Mouse (Mus musculus) ovary, adult 18-20 months (tissue): Measurements from ENCODE around the gene 1110002E22Rik.

Experiments
- DNase-seq: peaks from one replicate; pipeline ENCODE4 v3.0.0; 2022; ENCODE audit warnings: low spot score, mixed read lengths

1110002E22Rik gene

DNA sequence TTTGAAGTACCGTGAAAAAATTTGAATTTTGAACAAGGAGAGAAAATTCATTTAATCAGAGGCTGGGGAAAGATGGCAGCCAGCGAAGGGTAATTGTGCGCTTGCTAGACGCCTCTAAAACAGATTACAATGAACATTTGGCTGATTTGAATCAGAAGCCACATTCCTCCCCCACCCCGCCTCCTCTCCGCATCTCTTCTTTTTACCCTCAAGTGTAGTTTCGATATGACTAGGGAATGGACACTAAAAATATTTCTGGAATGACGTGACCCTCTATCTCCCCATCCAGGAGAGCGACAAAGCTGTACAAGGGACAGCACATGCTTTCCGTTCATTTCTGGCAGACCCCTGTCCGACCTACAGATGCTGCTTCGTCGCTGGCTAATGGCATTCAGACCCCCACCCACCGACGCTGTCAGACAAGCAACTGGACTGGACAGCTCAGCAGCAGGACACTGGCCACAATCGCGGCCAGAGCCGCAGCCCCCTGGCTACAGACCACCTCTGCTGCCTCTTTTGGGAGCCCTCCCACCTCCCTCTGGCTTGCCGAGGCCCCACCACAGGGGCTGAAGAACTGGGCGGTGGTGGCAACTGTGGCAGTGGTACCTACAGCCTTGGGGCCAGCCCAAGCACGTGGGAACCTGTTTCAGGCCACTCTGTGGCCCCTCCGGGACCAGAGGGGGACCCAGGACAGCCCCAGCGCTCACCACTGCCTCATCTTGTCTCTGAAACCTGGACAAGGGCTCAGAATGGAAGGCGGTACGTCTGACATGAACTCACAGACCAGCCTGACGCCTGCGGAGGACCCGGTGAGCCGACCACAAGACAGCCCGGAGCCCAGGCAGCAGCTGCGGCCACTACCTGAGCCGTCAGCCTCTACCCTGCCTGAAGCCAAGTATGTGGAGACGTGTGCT is at the start of gene 1110002E22Rik:
Gene 1110002E22Rik, plus strand, starts transcription at position 321 of the 914 bp plus-strand sequence.
- DNase-seq = no peak

DNA sequence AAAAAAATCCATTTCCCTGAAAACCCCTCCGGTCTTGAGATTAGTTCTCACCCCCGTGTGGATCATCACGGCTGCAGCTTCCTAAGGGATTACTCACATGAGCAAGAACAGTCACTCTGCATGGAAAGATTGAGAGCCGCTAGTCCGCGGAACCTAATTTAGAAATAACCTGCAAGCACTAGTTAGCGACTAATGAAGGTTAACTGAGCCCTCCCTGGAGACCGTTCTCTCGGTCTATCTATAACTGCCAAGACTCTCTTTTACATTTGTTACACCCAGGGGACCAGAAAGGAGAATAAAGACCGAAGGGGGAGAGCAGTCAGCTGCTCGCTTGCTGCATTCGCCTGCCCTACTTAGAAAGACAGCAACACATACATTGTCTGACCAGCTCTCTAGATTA is 48.0 kb upstream of the 1110002E22Rik start:
- no peak for DNase-seq

DNA sequence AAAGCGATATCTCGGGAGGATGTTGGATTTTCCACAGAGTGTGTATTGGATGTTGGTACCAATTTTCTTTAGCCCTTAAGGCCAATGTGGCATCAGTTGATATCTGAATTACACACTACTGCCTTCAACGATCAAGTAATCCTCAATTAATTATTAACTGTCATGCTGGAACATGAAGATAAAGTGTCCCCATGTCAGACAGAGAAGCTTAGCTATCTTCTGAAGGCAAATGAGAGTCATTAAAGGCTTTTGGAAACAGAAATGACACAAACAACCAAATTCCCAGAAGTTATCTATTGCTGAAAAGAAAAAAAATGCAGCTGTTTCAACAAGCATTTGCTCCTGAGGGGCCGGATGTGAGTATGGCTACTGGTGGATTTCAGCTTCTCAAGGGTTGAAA is 42.8 kb upstream of the 1110002E22Rik start:
- no peak for DNase-seq

DNA sequence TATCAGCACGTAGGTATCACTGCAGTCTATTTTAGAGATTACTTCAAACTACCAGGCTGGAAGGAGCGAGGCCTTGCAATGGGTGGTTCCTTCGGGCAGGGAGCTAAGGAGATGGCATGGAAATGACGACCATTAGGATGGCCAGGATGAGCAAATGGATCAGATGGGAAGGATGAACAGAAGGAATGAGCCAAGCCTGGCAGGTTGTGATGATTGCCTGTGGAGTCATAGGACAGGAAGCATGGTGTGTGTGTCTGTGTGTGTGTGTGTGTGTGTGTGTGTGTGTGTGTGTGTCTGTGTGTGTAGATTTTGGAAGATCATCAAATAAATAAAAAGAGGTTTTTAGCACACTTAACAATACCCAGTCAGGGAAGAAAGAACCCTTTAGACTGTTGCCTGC is 42.2 kb upstream of the 1110002E22Rik start:
- DNase-seq = no peak

DNA sequence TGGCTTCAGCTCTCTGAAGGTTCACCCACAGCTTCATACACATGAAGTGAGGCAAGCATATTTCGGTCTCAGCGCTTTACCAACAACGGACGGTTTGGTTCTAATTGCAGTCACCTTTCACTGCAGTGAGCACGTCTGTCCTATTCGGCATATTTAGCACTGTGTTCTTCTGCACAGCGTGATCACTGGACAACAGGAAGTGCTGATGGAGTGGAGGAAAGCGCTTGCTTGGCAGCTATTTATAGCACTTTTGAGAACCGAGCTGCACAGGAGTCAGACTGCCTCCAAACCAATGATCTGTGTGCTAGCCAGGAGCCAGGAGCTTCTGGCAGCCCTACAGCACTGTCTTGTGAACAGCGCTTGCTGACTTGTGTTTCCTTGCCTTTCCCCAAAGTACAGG is 38.6 kb upstream of the 1110002E22Rik start:
- DNase-seq = no peak

DNA sequence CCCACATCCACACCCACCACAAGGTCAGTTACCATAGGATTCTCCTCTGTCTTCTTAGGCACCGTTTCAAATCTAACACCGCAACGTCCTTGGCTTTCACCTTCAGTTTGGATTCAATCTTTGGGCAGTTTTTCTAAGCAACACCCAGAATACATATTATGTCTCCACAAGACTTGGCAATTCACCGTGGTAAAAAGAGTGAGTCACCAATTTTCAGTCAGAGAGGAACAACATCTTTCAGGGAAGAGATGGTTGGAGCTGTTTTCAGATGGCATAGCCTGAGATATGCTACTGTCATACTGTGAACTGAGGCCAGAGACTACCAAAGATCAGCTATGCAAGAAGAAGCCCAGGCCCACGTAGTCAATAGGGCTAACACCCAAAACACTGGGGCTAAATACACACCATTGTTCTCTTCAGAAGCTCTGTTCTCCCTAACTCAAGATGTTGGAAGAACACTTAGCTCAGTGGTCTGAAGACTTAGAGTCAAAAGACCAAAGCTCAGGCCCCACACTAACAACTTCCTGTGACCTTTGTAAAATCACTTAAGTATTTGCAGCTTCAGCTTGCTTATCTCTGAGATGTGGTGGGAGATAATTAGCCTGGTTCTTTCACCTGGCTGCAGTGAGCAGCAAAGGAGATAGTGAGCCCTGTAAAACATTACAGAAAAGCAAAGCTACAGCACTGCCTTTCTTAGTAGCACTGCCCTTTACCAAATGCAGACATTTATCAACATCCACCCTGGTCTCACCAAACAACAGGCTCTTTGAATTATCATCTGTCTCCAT is 37.1 kb upstream of the 1110002E22Rik start:
- no peak for DNase-seq

DNA sequence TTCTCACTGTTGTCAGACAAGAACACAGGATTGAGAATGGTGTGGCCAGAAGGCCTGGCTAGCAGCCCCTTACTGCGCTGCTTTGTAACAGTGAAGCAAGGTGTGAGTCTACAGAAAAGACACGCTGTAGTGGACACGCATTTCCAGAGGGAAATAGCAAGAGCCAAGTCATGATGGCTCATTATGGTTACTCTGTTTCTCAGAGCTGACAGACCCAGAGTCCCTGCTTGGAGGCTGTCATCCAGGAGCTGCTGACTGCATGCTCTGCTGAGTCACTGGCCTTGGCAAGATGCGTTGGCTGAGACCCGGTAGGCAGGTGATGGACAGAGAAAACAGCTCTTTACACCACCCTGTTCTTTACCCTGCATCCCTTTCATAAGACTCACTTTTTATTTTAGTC is 35.5 kb upstream of the 1110002E22Rik start:
- peak; percentile 19 for DNase-seq

DNA sequence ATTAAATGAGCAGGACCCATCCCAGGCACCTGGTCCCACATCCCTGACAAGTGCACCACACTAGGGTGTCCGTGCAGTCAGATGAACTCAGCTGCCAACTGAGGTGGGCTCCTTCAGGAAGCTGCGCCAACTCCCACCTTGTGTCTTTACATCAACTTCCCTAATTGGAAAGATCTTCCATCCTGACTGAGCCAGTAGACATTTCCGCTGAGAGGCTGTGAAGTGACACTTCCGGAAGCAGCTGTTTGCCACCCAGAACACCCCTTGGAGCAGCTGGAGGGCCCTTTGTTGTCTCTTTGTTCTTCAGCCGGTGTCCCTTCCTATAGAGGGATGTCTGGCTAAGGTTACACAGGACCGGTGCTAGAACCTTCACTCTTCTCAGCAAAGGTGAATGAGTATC is 34.3 kb upstream of the 1110002E22Rik start:
- DNase-seq = no peak

DNA sequence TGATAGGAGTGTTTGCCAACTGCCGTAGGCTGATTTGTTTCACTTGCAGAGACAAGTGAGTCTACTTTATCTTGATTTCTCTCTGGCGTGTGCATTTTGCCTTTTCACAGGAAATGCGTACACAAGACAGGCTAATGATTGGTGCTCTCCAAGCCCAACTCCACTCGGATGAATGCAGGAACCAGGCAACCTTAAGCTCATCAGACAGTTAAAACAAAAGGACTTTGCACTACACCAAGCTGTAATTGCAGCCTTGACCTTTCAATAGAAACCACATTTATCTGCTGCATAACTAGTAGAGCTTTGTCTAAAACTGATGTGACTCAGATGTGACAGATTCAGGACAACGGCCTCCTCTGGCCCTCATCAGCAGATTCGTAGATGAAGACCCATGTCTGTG is 30.9 kb upstream of the 1110002E22Rik start:
- no peak for DNase-seq

DNA sequence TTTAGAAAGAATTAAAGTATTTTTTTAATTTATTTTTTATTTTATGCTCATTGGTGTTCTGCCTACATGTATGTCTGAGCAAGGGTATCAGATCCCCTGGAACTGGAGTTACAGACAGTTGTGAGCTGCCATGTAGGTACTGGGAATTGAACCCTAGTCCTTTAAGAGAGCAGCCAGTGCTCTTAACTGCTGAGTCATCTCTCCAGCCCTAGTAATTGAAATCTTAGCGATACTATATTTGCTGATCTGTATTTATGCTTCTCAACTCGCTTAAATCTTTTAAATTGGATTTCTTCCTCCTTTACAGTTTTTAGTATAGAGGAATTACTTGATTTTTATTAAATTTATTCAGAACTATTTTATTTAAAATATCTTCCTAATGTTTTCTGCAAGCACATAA is 23.9 kb upstream of the 1110002E22Rik start:
- DNase-seq = no peak

DNA sequence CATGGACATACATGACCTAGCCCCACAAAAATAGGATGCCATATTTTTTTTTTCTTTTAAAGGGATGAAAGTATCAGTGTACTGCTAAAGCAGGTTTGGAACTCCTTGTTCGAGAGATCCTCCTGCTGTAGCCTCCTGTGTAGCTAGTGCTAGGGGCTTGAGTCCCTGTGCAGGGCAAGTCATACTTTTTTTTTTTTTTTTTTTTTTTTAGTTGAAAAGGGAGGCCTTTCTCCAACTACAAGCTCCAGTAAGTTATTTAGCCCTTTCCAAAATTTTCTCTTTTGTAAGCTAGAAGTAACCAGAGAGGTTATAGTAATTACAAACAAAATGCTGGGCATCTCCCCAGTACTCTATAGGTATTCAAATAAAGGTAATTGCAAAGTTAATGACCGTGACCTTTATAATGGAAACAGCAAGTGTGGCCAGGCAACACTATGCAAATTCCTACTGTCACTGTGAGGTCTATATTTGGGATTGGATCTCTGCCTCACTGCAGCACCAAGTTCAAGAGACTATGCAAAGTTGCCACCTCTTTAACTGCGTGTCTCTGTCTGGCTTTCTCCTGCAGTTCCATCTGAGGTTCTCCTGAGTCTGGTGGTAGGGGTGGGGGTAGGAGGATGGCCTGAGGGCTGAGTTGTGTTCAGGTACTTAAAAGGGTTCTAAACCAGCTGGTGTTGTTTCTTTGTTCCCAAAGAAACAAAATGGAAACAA is 23.1 kb upstream of the 1110002E22Rik start:
- no peak for DNase-seq

DNA sequence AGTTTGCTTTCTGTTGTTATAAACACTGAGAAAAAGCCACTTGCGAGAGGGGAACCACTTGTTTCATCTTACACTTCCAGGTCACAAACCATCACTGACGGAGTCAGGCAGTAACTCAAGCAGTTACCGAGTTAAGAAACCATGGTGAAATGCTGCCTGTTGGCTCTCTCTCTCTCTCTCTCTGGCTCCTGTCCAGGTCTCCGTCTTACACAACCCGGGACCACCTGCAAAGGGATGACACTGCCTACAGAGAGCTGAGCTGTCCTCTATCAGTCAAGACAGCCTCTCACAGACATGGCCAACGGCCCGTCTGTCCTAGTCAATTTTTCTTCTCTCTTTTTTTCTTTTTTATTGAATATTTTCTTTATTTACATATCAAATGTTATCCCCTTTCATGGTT is 21.5 kb upstream of the 1110002E22Rik start:
- no peak for DNase-seq

DNA sequence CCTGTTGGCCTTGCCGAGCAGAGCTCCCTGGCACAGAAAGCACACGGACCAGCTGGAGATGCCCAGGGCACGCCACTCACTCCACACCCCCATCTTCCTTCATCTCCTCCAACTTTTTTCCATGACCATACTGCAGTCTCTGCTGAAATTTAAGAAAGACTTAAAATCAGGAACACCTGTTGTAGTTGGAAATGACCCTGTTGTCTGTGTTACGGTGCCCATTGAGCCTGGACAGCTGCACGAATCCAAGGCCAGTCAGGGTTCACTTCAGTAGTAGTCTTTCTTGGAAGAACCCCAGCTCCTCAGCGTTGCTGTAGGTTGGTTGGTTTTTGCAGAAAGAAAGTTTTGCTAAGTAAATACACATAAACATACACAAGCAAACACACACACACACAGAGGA is 15.3 kb upstream of the 1110002E22Rik start:
- no peak for DNase-seq

DNA sequence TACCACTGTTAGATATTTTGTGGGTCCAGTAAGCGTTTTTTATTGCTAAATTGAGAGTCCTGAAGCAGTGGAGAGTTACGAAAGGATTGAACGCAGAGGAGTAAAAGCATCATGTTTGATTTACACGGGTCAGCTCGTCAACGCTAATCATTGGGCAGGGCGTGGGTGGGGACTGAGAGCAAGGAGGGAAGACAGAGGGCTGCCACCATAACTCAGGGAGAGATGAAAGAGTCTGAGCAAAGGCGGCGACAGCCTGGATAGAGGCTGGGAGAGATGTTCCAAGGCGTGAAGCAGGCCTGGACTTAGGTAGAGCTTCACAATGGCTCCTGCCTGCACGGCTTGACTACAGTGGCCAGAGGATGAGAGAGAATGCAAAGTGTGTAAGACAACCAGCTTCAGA is 14.1 kb upstream of the 1110002E22Rik start:
- no peak for DNase-seq

DNA sequence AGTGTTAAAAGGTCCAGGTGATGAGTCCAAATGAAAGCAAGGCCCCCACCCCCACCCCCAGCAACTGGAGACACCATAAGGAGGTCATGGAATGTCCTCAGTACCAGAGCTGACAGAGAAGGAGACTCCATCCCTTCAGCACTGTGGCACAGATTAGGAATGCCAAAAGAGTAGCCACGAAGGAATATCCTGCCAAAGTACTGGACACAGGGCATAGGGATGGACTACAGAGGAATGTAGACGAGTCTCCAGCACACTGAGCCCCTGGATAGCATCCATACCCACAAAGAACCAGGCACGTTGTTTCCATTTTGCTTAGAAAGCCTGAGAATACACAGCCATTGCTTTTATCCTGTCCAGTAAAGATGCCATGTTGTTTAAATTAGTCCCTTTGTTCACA is 13.4 kb upstream of the 1110002E22Rik start:
- no peak for DNase-seq

DNA sequence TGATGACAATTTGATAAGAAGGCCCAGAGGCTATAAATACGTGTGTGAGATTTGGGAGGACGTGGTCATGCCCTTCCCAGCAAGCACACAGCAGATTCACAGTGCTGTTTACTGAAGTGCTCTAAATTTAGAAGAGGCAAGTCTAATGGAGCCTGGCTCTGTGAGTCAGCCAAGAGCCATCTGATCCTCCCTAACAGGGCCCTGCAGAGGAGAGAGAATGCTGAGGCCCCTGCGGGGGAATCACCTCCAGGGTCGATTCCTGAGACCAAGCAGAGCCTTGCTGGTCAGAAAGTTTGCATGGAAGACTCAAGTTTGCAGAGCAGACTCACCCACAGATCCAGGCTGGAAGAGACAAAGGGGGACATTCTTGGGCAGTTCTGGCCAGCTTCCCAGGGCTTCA is 10.9 kb upstream of the 1110002E22Rik start:
- no peak for DNase-seq

DNA sequence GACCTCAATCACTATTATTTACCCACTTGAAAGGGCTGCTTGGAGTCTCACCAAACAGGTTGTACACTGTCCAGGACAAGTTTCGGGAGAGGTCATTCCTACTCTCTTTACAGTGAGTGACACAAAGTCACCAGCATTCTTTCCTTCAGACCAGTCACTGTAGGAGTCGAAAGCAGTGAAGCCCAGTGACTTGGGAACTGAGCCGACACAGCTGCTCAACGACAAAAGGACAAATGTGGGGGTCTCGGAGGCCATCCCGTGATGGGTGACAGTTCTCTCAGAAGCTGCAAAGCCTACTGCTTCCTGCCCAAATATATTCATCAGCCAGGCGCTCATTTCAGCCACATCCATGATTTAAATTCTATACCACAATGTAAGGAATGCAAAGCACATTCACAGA is 7.9 kb upstream of the 1110002E22Rik start:
- DNase-seq = no peak

DNA sequence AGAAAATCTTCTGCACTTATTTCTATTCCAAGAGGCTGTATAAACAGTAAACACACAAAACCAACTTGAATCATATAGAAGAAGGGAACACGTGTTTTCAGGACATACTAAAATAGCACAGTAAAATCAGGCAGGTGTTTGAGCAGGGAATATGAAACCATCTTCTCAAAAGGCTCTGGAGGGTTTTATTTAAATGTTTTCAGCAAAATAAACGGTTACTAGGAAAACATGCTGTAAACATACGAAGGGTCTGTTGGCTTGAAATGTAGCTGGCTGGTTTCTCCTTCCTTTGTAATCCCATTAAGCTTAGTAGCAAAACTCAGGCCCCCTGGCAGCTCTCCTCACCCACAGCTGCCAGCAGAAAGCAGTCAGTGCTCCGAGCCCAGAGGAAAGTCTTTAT is 6.6 kb upstream of the 1110002E22Rik start:
- DNase-seq = no peak

DNA sequence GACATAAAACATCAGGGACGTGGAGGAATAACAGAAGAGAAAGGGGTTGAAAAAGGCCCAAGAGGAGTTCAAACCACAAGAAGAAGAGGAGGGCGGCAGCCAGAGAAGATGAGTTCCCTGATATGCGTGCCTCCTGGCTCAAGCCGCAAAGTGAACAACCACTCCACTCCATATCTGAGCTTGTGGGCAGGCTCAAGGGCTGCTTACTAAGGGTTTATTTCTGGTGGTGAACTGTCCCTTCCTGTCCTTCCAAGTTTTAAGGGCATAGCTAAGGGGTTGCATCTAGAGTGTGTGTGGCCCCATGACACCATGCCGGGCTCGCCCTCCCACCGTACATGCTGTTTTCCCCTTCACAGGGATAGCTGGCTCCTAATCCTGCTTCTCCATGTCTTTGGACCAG is 4.4 kb upstream of the 1110002E22Rik start:
- DNase-seq = no peak

DNA sequence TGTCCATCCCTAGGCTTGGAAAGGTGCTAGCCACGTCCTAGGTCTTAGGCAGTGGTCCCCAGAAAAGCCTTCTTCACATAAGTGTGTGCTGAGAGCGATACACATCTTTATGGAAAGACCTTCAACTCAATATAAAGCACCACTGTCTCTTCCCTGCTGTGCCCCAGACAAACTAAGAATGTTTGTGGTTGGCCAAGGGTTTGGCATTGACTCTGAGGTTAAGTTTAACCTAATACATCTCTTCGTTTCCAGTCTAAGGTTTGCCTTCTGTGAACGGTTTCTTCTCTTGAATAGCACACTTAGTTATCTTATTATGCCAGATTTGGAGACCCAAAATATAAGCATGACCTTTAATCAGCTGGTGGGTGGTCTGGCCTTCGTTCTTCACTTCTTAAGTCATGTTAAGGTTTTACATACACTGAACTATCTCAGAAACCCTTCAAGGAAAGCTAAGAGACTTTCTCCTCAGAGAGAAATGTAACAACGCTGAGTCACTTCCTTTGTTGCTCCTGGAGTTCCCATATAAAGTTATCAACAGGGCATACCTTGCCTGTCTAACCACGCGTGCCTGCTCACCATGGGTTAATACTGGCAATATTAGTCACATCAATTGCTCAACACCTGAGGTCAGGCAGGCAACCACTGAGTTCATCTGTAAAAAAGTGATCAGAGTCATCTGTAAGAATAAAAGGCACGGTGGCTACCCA is 3.5 kb upstream of the 1110002E22Rik start:
- no peak for DNase-seq

DNA sequence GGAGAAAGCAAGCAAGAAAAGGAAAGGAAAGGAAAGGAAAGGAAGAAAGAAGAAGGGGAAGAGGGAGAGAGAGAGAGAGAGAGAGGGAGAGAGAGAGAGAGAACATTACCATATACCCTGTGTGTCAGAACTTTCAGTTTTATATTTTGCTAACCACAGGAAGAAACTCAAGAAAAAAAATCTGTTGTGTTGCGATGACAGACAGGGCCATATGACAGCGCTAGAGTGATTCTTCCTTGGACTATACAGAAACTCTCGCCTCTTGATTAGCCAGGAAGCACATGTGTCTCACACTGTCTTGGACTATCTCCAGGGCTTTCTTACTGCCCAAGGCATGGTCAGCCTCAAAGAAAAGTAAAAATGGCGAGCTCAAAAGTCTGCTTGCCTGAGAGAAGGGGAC is 2.2 kb upstream of the 1110002E22Rik start:
- no peak for DNase-seq

DNA sequence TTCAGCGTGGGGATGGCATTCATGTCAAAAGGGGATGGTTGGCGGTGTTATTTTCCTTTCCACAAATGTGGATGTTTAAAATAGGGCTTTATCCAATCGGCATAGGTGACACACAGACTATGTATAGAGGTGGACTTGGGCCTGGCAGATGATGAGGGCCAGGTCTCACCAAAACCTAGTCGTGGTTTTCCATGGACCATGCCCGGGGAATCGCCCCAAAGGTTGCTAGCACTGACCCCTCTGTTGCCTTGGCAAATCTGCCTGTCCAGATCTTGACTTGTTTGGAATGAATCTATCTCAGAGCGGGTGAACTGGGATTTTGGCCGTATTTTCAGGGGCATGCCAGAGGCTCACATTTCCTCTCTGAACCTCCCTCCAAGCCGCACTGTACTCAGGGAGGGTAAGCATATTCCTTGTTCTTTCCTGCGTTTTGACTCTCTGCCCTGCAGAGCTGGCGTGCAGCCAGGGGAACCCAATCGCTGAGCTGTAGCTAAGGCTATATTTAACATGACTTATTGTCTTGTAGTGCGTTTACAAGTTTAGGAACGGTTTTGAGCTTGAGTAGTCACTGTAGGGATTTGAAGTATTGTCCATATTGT is 1.0 kb upstream of the 1110002E22Rik start:
- no peak for DNase-seq
